Mouse (Mus musculus) bone marrow, adult 2 months (tissue): ENCODE results near the gene Xylb.

Experiments used
- CTCF ChIP-seq: fragments of 200-500 bp; IDR thresholded peaks from 2 replicates; pipeline ENCODE4 v1.5.1; 2011; ENCODE audit warnings: low read length, control low read depth; ENCODE audit not compliant: control insufficient read depth, insufficient read depth
- POLR2A ChIP-seq: fragments of 200-500 bp; IDR thresholded peaks from 2 replicates; pipeline ENCODE4 v1.6.1; 2011; ENCODE audit warnings: low read depth, mild to moderate bottlenecking, control low read depth, low read length, borderline replicate concordance; ENCODE audit not compliant: control insufficient read depth

DNA sequence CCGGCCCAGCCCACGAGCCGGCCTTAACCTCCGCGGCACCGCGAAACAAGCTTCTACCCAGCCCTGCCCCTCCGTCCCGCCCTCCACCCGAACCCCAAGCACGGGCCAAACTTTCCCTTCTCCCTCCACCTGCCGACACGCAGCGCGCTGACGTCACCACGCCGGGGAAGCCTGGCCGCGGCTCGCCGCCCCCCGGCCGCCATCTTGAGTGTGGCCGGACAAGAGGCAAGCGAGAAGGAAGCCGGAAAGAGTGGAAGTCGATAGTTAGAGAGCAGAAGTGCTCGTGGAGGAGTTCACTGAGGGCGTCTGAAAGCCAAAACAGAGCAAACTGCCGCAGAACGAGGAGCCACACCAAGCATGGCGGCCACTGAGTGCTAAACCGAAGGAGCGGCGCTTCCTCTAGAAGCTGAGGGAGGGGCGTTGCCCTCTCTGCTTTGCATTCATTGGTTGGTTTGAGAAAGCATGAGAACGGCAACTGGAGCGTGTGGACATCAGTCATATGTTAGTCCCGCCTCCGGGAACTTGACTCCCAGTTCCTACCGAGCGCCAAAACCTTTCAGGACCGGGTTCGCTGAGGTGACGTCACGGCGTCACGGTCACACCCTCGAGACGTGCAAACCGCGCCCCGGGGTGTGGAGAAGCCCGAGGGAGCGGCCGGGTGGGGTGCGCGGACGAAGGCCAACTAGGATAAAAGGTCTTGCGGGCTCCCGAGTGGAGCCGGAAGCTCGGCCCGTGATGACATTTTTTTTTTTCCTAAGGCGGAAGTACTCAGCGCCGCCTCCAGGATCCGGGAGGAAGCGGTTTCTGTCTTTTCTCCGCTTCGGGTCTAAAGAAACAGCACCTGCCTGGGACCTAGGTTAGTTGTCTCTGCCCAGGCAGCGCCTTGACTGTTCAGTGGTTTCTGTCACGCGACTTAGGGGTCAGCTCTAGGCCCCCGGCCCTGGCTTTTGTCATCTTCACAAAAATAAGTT, 34.6 kb upstream of the Xylb start, which contains the start of gene Oxsr1:
- TF ChIP-seq CTCF: no peak
- TF ChIP-seq POLR2A: peak; percentile 66; the same call in 1 of the 2 replicates
